Mouse (Mus musculus) myocyte (in vitro differentiated cells): ENCODE measurements around the gene Gng12. TPM values are rescaled to one million over a fixed set of nuclear protein-coding genes. Genes with fewer than 3 reads are reported as not detected.
"Not testable (repeated sequence)": the region's sequence is repeated elsewhere in the genome, so short reads cannot be mapped to it uniquely, and the experiment has no call there.

ENCODE experiments used
- H3K27me3 ChIP-seq: one replicate; pipeline ENCODE4 v1.6.1; 2011; ENCODE audit not compliant: control insufficient read depth, insufficient read depth, insufficient read length
- H3K36me3 ChIP-seq: one replicate; pipeline ENCODE4 v1.6.1; 2011; ENCODE audit not compliant: control insufficient read depth, insufficient read depth
- H3K4me2 ChIP-seq: one replicate; pipeline ENCODE4 v1.6.1; 2011; ENCODE audit warnings: low read depth, control low read depth
- H3K4me3 ChIP-seq: one replicate; pipeline ENCODE4 v1.5.1; 2011; ENCODE audit warnings: mild to moderate bottlenecking, control low read depth, moderate library complexity
- H3K79me2 ChIP-seq: one replicate; pipeline ENCODE4 v1.6.1; 2011; ENCODE audit not compliant: control insufficient read depth, insufficient read depth
- H3ac ChIP-seq: one replicate; pipeline ENCODE4 v1.6.1; 2011; ENCODE audit not compliant: control insufficient read depth, insufficient read length
- CEBPB ChIP-seq: IDR thresholded peaks from 2 replicates; pipeline ENCODE4 v1.6.1; 2011; ENCODE audit warnings: mild to moderate bottlenecking, moderate library complexity; ENCODE audit not compliant: poor library complexity, insufficient read depth, severe bottlenecking
- E2F4 ChIP-seq: IDR thresholded peaks from one replicate; pipeline ENCODE4 v1.6.1; 2011; ENCODE audit warnings: mild to moderate bottlenecking, control low read depth, moderate library complexity; ENCODE audit not compliant: insufficient read depth
- MAX ChIP-seq: IDR thresholded peaks from one replicate; pipeline ENCODE4 v1.6.1; 2011; ENCODE audit warnings: low read depth, mild to moderate bottlenecking, control low read depth
- MYOD1 ChIP-seq, 3 experiments: IDR thresholded peaks; one replicate each; pipeline ENCODE4 v1.6.1; 2011; ENCODE audit warnings: control low read depth in 2 of 3, low read depth in 2 of 3, mild to moderate bottlenecking in 2 of 3, moderate library complexity in 1 of 3; ENCODE audit not compliant: insufficient read length in 2 of 3, control insufficient read depth in 1 of 3
- MYOG ChIP-seq, 3 experiments: IDR thresholded peaks; one replicate each; pipeline ENCODE4 v1.6.1; 2011; ENCODE audit warnings: control low read depth in 2 of 3, low read depth in 2 of 3, mild to moderate bottlenecking in 2 of 3; ENCODE audit not compliant: insufficient read length in 2 of 3, control insufficient read depth in 1 of 3, insufficient read depth in 1 of 3
- POLR2A ChIP-seq: IDR thresholded peaks from one replicate; pipeline ENCODE4 v1.6.1; 2011; ENCODE audit warnings: low read depth, mild to moderate bottlenecking, control low read depth, moderate library complexity; ENCODE audit not compliant: insufficient read length
- POLR2AphosphoS2 ChIP-seq: IDR thresholded peaks from one replicate; pipeline ENCODE4 v1.6.1; 2011; ENCODE audit warnings: low read depth, control low read depth; ENCODE audit not compliant: insufficient read length
- REST ChIP-seq: IDR thresholded peaks from one replicate; pipeline ENCODE4 v1.6.1; 2011; ENCODE audit warnings: mild to moderate bottlenecking, control low read depth, moderate library complexity; ENCODE audit not compliant: insufficient read depth, insufficient read length
- SRF ChIP-seq: IDR thresholded peaks from one replicate; pipeline ENCODE4 v1.6.1; 2011; ENCODE audit warnings: low read depth; ENCODE audit not compliant: control insufficient read depth, insufficient read length
- TCF12 ChIP-seq: IDR thresholded peaks from one replicate; pipeline ENCODE4 v1.6.1; 2011; ENCODE audit warnings: mild to moderate bottlenecking, control low read depth; ENCODE audit not compliant: poor library complexity, insufficient read depth, severe bottlenecking
- TCF3 ChIP-seq: IDR thresholded peaks from one replicate; pipeline ENCODE4 v1.6.1; 2011; ENCODE audit warnings: low read depth, control low read depth; ENCODE audit not compliant: insufficient read length
- USF1 ChIP-seq: IDR thresholded peaks from one replicate; pipeline ENCODE4 v1.6.1; 2011; ENCODE audit warnings: low read depth, mild to moderate bottlenecking, control low read depth, moderate library complexity
- polyA plus RNA-seq: library from polyadenylated mRNA; unstranded; fragments of >200 nt; fragmentation: generic; extraction: Trizol; gene quantifications from one replicate; pipeline ENCODE4 v1.2.1, GENCODE M21; 2012; ENCODE audit warnings: missing spikeins

Gene Gng12
- polyA plus RNA-seq, 1 experiment: 37.8 TPM

DNA sequence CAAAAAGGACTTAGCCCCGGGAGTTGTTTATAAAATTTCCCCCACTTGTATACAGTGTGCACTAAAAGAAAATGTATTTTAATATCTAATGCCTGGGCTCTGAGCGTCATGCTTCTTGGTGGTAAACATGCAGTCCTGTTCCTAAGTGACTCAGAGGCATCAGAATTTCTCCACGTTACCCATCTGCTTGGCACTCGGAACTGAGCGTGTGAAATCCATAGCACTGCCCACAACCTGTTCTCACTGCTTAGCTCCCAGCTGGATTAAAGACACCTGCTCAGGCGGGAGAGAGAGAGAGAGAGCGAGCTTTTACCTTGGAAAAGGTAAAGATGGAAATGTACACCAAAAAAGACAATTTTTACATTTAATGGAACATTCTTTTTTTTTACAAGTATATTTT, 122.8 kb downstream of the Gng12 start:
- H3K4me3 ChIP-seq, H3K27me3 ChIP-seq, H3K79me2 ChIP-seq, H3K4me2 ChIP-seq, H3ac ChIP-seq, H3K36me3 ChIP-seq: not testable (repeated sequence)
- peak in 1 of 3 experiments; percentile 8 for TF ChIP-seq MYOD1 (IDR thresholded peaks at IDR 0.05; ENCODE audit: control insufficient read depth in 1 of 3, insufficient read length in 2 of 3, low read depth in 2 of 3)

DNA sequence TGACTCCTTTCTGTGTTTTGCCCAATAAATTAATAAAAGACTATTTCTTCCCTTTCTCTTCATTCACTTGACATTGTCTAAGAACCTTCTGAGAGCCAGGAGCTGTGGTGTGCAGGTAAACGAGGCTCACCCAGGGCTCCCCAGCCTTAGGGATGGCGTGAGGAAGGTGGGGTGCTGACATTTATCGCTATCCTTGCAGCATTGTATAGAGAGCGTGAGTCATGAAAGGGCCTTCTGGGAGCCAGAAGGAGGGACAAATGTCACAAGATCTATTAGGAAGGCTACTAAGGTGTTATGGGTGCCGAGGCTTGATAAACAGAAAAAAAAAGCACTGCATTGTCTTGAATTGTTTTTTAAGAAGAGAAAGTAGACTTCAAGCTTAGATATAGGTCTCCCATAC, 125.1 kb downstream of the Gng12 start:
- H3K79me2 ChIP-seq: no peaks in the 10 kb centered on the region
- H3K27me3 ChIP-seq: no peaks in the 10 kb centered on the region
- H3K4me2 ChIP-seq: no peak overlapping the region
- no peak for TF ChIP-seq TCF3
- no peak for TF ChIP-seq REST
- no peak for TF ChIP-seq MYOG (IDR thresholded peaks at IDR 0.05; ENCODE audit: control insufficient read depth in 1 of 3, insufficient read depth in 1 of 3, insufficient read length in 2 of 3, low read depth in 2 of 3)
- no peak for TF ChIP-seq CEBPB
- no peak for TF ChIP-seq POLR2AphosphoS2
- no peak for TF ChIP-seq USF1
- no peak for TF ChIP-seq MYOD1 (IDR thresholded peaks at IDR 0.05; ENCODE audit: control insufficient read depth in 1 of 3, insufficient read length in 2 of 3, low read depth in 2 of 3)
- no peak for TF ChIP-seq TCF12
- TF ChIP-seq E2F4: no peak
- TF ChIP-seq SRF: no peak
- TF ChIP-seq POLR2A: no peak
- TF ChIP-seq MAX: no peak
- no peak overlapping the region for H3ac ChIP-seq
- no peak overlapping the region for H3K4me3 ChIP-seq
- no peaks in the 10 kb centered on the region for H3K36me3 ChIP-seq

DNA sequence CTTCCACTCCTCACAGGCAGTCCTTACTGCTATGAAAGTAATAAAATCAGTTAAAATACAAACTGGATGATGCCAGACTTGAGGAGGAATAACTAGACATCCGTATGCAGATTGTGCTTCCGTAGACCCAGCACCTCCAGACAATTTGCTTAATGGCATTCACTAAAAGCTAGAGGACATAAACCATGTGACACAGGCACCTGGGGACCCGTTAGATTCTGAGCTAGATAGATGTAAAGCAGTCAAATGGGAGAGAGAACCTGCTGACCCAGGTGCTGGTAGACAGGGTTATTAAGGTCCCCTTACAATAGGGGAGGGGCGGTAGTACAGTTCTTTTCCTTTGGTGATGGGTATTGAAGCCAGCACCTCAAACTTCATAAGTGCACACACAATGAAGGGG, 127.5 kb downstream of the Gng12 start:
- Histone ChIP-seq H3K36me3 (no peaks in the 10 kb centered on the region), H3K27me3 (no peaks in the 10 kb centered on the region), H3ac (no peak overlapping the region), H3K4me3 (no peak overlapping the region), H3K4me2 (no peak overlapping the region), H3K79me2 (no peaks in the 10 kb centered on the region)
- TF ChIP-seq MYOD1 (IDR thresholded peaks at IDR 0.05; ENCODE audit: control insufficient read depth in 1 of 3, insufficient read length in 2 of 3, low read depth in 2 of 3): no peak
- TF ChIP-seq CEBPB: no peak
- no peak for TF ChIP-seq POLR2A
- no peak for TF ChIP-seq SRF
- TF ChIP-seq REST: no peak
- no peak for TF ChIP-seq MYOG (IDR thresholded peaks at IDR 0.05; ENCODE audit: control insufficient read depth in 1 of 3, insufficient read depth in 1 of 3, insufficient read length in 2 of 3, low read depth in 2 of 3)
- TF ChIP-seq MAX: no peak
- no peak for TF ChIP-seq POLR2AphosphoS2
- TF ChIP-seq TCF12: no peak
- TF ChIP-seq USF1: no peak
- TF ChIP-seq TCF3: no peak
- no peak for TF ChIP-seq E2F4

DNA sequence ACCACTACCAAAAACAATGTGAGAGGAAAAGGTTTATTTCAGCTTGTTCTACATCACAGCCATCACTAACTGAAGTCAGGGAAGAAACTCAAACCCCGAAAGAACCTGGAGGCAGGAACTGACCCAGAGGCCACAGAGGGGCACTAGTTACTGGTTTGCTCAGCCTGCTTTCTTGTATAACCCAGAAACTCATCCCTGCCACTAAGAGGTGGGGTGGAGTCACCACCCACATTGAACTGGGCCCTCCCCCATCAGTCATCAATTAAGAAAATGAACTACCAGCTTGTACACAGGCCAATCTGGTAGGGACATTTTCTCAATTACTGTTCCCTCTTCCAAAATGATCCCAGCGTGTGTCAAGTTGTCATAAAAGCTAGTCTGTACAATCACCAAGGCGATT, 130.5 kb downstream of the Gng12 start:
- no peaks in the 10 kb centered on the region for H3K27me3 ChIP-seq
- TF ChIP-seq USF1 (no peak), SRF (no peak), REST (no peak), POLR2AphosphoS2 (no peak), TCF12 (no peak), MAX (no peak), TCF3 (no peak)
- no peak overlapping the region for H3K4me2 ChIP-seq
- no peaks in the 10 kb centered on the region for H3K79me2 ChIP-seq
- H3ac ChIP-seq: no peak overlapping the region
- no peaks in the 10 kb centered on the region for H3K36me3 ChIP-seq
- no peak overlapping the region for H3K4me3 ChIP-seq

DNA sequence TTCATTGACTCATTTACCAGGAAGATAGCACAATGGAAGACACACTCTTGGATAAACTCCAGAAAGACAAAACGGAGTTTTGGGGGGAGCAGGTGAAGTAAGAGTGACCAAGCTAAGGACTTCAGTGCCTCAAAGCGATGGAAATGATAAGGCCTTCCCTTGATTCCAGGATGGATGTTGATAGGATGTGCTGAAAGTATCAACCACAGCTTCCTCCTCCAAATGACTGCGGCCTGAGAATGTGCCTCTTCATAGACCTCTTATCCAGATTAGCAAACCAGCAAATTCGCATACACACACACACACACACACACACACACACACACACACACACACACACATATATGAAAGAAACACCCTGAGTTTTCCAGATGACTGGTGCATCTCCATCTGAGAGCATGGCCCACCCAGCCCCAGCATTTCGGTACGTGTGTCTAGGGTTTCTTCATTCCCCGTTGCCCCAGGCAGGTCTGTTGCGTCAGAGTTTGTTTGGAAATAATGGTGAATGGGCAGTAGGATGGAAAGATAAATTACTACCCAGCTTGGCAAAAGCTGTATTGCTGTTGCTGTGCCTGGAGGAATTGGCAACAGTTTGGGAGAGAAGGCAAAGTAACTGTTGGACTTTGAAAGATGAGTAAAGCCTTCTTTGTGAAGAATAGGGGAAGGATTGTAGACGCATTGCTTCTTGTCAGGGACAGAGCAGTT, 131.4 kb downstream of the Gng12 start:
- Histone ChIP-seq H3ac (no peak overlapping the region), H3K79me2 (no peaks in the 10 kb centered on the region), H3K4me2 (no peak overlapping the region), H3K4me3 (no peak overlapping the region), H3K36me3 (no peaks in the 10 kb centered on the region), H3K27me3 (no peaks in the 10 kb centered on the region)
- no peak for TF ChIP-seq E2F4
- no peak for TF ChIP-seq TCF3
- no peak for TF ChIP-seq REST
- TF ChIP-seq SRF: no peak
- TF ChIP-seq CEBPB: no peak
- TF ChIP-seq POLR2AphosphoS2: no peak
